In the genomic region with DNA sequence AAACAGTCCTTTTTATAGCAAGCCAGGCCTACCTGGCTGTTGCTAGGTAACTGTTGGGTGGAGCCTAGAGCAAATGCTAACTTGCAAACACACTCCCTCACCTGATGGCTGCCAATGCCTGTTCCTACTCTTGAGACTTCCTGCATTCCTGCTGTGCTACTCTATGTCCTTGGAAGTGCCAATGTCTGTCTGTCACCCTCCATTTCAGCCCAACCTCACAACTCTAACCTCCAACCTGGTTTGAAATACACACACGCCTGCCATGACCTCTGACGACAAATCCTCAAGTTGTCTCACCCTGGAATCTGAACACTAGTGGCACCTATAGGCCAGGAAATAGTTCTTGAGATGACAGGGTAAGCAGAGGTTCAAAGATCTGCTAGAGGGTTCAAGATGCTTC, we compare ENCODE assay signal across 16 mouse cellular contexts. TPM values are rescaled to one million over a fixed set of nuclear protein-coding genes. Genes with fewer than 3 reads are reported as not detected.
DNase-seq lines count a peak whose midpoint lies in the region; ATAC-seq lines count a peak whose summit lies in the region.
"Had no signal": no experiment of that assay in that cellular context is flagged by ENCODE, and none has a peak within 500 bp of the region (broad histone marks: within the 10 kb centered on the region; RNA-seq: fewer than 3 reads in every experiment).

No protein-coding gene starts in this region.

- 0 out of 2 replicates have a peak, but pooled peaks have one; percentile 33 for ATAC-seq in intestine, embryonic 14.5 days (replicated peaks; ENCODE audit: low FRiP score, low TSS enrichment, low read depth)
- ATAC-seq: forebrain, embryonic 15.5 days had no signal

- H3K36me3 ChIP-seq in intestine, embryonic 14.5 days (ENCODE audit: control insufficient read depth, insufficient read depth, low read length), result no peaks in the 10 kb centered on the region
- H3K36me3 ChIP-seq in heart, embryonic 10.5 days, result no peaks in the 10 kb centered on the region
- H3K36me3 ChIP-seq: forebrain, embryonic 15.5 days; heart, embryonic 15.5 days; midbrain, embryonic 10.5 days had no signal

- no peak overlapping the region for H3K27ac ChIP-seq in intestine, embryonic 14.5 days (ENCODE audit: low read depth)
- H3K27ac ChIP-seq in heart, embryonic 10.5 days, result no peak overlapping the region
- H3K27ac ChIP-seq: forebrain, embryonic 15.5 days; heart, embryonic 15.5 days; hindbrain, embryonic 13.5 days; liver, embryonic 14.5 days; midbrain, embryonic 10.5 days had no signal

- no peak overlapping the region for H3K4me2 ChIP-seq in intestine, embryonic 14.5 days (ENCODE audit: low read length)
- H3K4me2 ChIP-seq: forebrain, embryonic 15.5 days; heart, embryonic 15.5 days; hindbrain, embryonic 13.5 days had no signal

- no peaks in the 10 kb centered on the region for H3K27me3 ChIP-seq in intestine, embryonic 14.5 days (replicated peaks; ENCODE audit: control insufficient read depth, insufficient read depth, low read length)
- H3K27me3 ChIP-seq in heart, embryonic 10.5 days (ENCODE audit: insufficient read depth, poor library complexity, severe bottlenecking), result peaks cover 15% of the 10 kb centered on the region
- H3K27me3 ChIP-seq: forebrain, embryonic 15.5 days; heart, embryonic 15.5 days had no signal

- no peak overlapping the region for H3K4me3 ChIP-seq in intestine, embryonic 14.5 days (ENCODE audit: low read depth, low read length)
- no peak overlapping the region for H3K4me3 ChIP-seq in heart, embryonic 10.5 days
- H3K4me3 ChIP-seq: forebrain, embryonic 15.5 days; heart, embryonic 15.5 days; hindbrain, embryonic 13.5 days; midbrain, embryonic 10.5 days had no signal

- H3K9me3 ChIP-seq in intestine, embryonic 14.5 days (ENCODE audit: control insufficient read depth, low read length), result no peaks in the 10 kb centered on the region
- no peaks in the 10 kb centered on the region for H3K9me3 ChIP-seq in heart, embryonic 10.5 days
- H3K9me3 ChIP-seq: forebrain, embryonic 15.5 days; heart, embryonic 15.5 days; hindbrain, embryonic 13.5 days; midbrain, embryonic 10.5 days had no signal

- 40% methylated on average over 2 of the region's 2 CpGs for WGBS in intestine, embryonic 14.5 days
- WGBS in heart, embryonic 10.5 days, result 52% methylated on average over 2 of the region's 2 CpGs

- no peak overlapping the region for H3K9ac ChIP-seq in intestine, embryonic 14.5 days (ENCODE audit: low read length)
- H3K9ac ChIP-seq: forebrain, embryonic 15.5 days; heart, embryonic 15.5 days; hindbrain, embryonic 13.5 days; liver, embryonic 14.5 days had no signal

- peak; percentile 42 for DNase-seq in ES-CJ7 (ENCODE audit: low read depth, low spot score)
- DNase-seq in intestine, embryonic 14.5 days (ENCODE audit: low spot score), result no peak
- peak; percentile 55 to 78 for DNase-seq in kidney, postnatal 25 days
- peak; percentile 80 for DNase-seq in lung, postnatal 25 days (ENCODE audit: low spot score)
- no peak for DNase-seq in heart, embryonic 10.5 days (ENCODE audit: low spot score)
- DNase-seq in embryo, embryonic 9.5 days (ENCODE audit: extremely low spot score), result no peak
- DNase-seq in right cerebral cortex, postnatal 10 days (ENCODE audit: low spot score in 2 of 2), result no peak
- DNase-seq: adrenal gland, postnatal 14 days; gastrocnemius, postnatal 14 days; left cerebral cortex, postnatal 4 days; thymus, postnatal 14 days had no signal

- H3K4me1 ChIP-seq in intestine, embryonic 14.5 days (replicated peaks; ENCODE audit: control insufficient read depth, insufficient read depth, low read length), result no peaks in the 10 kb centered on the region; the same call in 1 of the 2 replicates
- peaks cover 11% of the 10 kb centered on the region; the same call in 1 of the 2 replicates for H3K4me1 ChIP-seq in heart, embryonic 10.5 days

RNA-seq across cellular contexts. Expression of gene Arrdc1, which starts 5.9 kb away (rescaled TPM):
- 66.2 and 72.8 TPM in 2 replicates for polyA plus RNA-seq in intestine, embryonic 14.5 days (2014; fragmentation: Nextera tagmentation; extraction: Ambion mirVana)
- polyA plus RNA-seq in heart, embryonic 10.5 days (2016; fragmentation: Nextera tagmentation; extraction: Ambion mirVana), result 15.3 and 19.5 TPM in 2 replicates

RNA-seq across cellular contexts. Expression of gene Ehmt1, which starts 9.7 kb away (rescaled TPM):
- polyA plus RNA-seq in intestine, embryonic 14.5 days (2014; fragmentation: Nextera tagmentation; extraction: Ambion mirVana), result 83.0 and 85.5 TPM in 2 replicates
- 73.0 and 85.4 TPM in 2 replicates for polyA plus RNA-seq in heart, embryonic 10.5 days (2016; fragmentation: Nextera tagmentation; extraction: Ambion mirVana)

RNA-seq across cellular contexts. Expression of gene Zmynd19, which starts 20.5 kb away (rescaled TPM):
- polyA plus RNA-seq in intestine, embryonic 14.5 days (2014; fragmentation: Nextera tagmentation; extraction: Ambion mirVana), result 13.0 and 18.1 TPM in 2 replicates
- polyA plus RNA-seq in heart, embryonic 10.5 days (2016; fragmentation: Nextera tagmentation; extraction: Ambion mirVana), result 16.8 and 20.8 TPM in 2 replicates

RNA-seq across cellular contexts. Expression of gene Dph7, which starts 33.1 kb away (rescaled TPM):
- 22.9 and 25.6 TPM in 2 replicates for polyA plus RNA-seq in intestine, embryonic 14.5 days (2014; fragmentation: Nextera tagmentation; extraction: Ambion mirVana)
- 20.1 and 27.6 TPM in 2 replicates for polyA plus RNA-seq in heart, embryonic 10.5 days (2016; fragmentation: Nextera tagmentation; extraction: Ambion mirVana)

RNA-seq across cellular contexts. Expression of gene Mrpl41, which starts 45.8 kb away (rescaled TPM):
- 143 and 147 TPM in 2 replicates for polyA plus RNA-seq in intestine, embryonic 14.5 days (2014; fragmentation: Nextera tagmentation; extraction: Ambion mirVana)
- 126 and 132 TPM in 2 replicates for polyA plus RNA-seq in heart, embryonic 10.5 days (2016; fragmentation: Nextera tagmentation; extraction: Ambion mirVana)

Comparison
In these comparisons a context has a peak if more than half of its experiments do, and no peak if none do; other contexts are left out.
1. DNase-seq: peak in ES-CJ7 (single experiment), kidney, postnatal 25 days (2 of 2) and lung, postnatal 25 days (single experiment); none in intestine, embryonic 14.5 days (single experiment), heart, embryonic 10.5 days (single experiment), embryo, embryonic 9.5 days (single experiment) and right cerebral cortex, postnatal 10 days (0 of 2).